Comparison of ENCODE assay signal across 7 mouse cellular contexts in genomic region chr3:149705724-149706123, GRCm38 (mm10).
DNase-seq lines count a peak whose midpoint lies in the region; ATAC-seq and TF ChIP-seq lines count a peak whose summit lies in the region.

No protein-coding gene starts in this region.

- DNase-seq in left cerebral cortex, adult 2 months (ENCODE audit: extremely low spot score in 1 of 2, low spot score in 2 of 2): peak; percentile 15 to 31
- DNase-seq in left cerebral cortex, adult 11 months (ENCODE audit: low spot score): no peak
- peak; percentile 21 to 22 for DNase-seq in left cerebral cortex, postnatal 10 days (ENCODE audit: extremely low spot score in 1 of 2, low spot score in 2 of 2)
- DNase-seq in right cerebral cortex, postnatal 10 days (ENCODE audit: low spot score in 2 of 2): peak; percentile 26 to 43
- DNase-seq in heart, postnatal 4 days: no peak
- DNase-seq in adipocyte (ENCODE audit: low spot score): no peak

- intact Hi-C loops in left cerebral cortex, adult 2 months (cut with DNase I): loop anchor here (10.0 kb wide), 1 partner anchor 241 kb away; no protein-coding TSS in a partner anchor
- intact Hi-C loops in left cerebral cortex, postnatal 10 days (cut with DNase I): no loop called here

- no peak overlapping the region for H3K27ac ChIP-seq in left cerebral cortex, adult 2 months

- peak; percentile 90 for ATAC-seq in frontal cortex, adult (ENCODE audit: low TSS enrichment)

- H3K4me3 ChIP-seq in left cerebral cortex, adult 2 months: peak overlapping the region; percentile 46

- TF ChIP-seq CTCF in left cerebral cortex, adult 2 months (IDR thresholded peaks at IDR 0.05): peak; percentile 34

Comparison
In these comparisons a context has a peak if more than half of its experiments do, and no peak if none do; other contexts are left out.
1. DNase-seq: peak in left cerebral cortex, adult 2 months (2 of 2), left cerebral cortex, postnatal 10 days (2 of 2) and right cerebral cortex, postnatal 10 days (2 of 2); none in left cerebral cortex, adult 11 months (single experiment), heart, postnatal 4 days (single experiment) and adipocyte (single experiment).